Mouse (Mus musculus) testis, adult 2 months (tissue): ENCODE results near the gene Fhl1.

ENCODE experiments used
- CTCF ChIP-seq: fragments of 200-500 bp; IDR thresholded peaks from 2 replicates; pipeline ENCODE4 v1.5.1; 2012; ENCODE audit warnings: low read depth, mild to moderate bottlenecking, inconsistent platforms, low read length, moderate library complexity; ENCODE audit not compliant: control insufficient read depth, insufficient read depth, insufficient replicate concordance
- POLR2A ChIP-seq: fragments of 200-500 bp; IDR thresholded peaks from 2 replicates; pipeline ENCODE4 v1.6.1; 2012; ENCODE audit warnings: low read depth, mild to moderate bottlenecking, inconsistent platforms, low read length, moderate library complexity; ENCODE audit not compliant: control insufficient read depth

DNA sequence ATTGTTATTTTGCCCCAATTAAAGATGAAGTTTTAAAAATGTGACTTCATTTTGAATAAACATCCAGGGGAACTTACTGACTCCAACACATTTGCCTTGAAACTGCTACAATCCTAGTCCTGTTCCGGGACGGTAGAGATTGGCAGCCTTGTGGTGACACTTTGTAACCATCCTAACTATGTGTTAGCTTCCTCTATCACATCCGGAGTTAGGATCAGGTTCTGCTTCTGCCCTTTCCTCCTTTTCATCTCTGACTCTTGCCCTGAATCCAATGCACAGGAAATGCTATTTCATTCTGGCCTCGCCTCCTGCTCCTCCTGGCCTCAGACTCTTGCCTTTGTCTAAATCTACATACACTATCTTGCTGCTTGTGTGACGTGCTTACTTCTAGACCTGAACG, 95.9 kb downstream of the Fhl1 start:
- TF ChIP-seq CTCF (no peak), POLR2A (no peak)
